Mouse (Mus musculus): ENCODE measurements around the gene Elob. TPM values are rescaled to one million over a fixed set of nuclear protein-coding genes. Genes with fewer than 3 reads are reported as not detected.
A peak's percentile ranks its signal among the peaks of the same experiment; 100 is the strongest.

Elob gene
- polyA plus RNA-seq, 1 experiment from 2014 or later, result 1,105 TPM

DNA sequence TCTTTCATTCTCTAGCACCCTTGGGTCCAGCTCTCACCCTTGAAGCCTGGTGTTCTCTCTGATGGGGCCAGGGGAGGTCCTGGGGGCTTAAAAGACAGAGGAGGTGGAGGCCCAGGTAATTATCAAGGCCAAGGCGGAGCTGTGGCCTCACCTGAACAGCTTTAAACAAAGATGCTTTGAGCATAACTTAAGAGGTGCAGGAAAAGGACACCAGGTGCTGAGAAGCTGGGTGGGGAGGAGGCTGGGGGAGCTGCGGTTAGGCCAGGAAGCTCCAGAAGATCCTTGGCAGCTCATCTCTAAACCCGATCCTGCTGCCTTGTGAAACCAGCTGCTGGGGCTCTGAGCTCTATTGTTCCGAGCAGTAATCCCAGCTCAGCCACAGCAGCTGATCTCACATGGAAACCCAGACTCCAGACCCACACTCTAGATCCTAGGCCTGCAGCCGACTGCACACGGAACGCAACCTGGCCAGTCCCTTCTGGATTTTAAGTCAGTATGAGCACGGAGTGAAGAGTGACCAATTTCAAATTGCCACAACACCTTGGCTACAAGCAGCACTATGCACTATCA lies 7.2 kb upstream of the Elob start, which contains the start of gene Prss33:
Gene Prss33 (minus strand): TSS at position 51 of the 570 bp plus-strand sequence.
- Histone ChIP-seq H3K36me3 (ENCODE audit: control insufficient read depth, insufficient read depth, low read length) (no peaks in the 10 kb centered on the region), H3K4me1 (replicated peaks; ENCODE audit: control insufficient read depth, insufficient read depth, low read length) (no peaks in the 10 kb centered on the region), H3K4me2 (ENCODE audit: low read length) (no peak within 1 kb of the TSS), H3K4me3 (ENCODE audit: low read depth, low read length) (no peak within 1 kb of the TSS), H3K9ac (ENCODE audit: low read length) (no peak within 1 kb of the TSS), H3K9me3 (ENCODE audit: control insufficient read depth, low read length) (no peaks in the 10 kb centered on the region), H3K27me3 (replicated peaks; ENCODE audit: control insufficient read depth, insufficient read depth, low read length) (0 out of 2 replicates have a peak, but pooled peaks cover 7% of the 10 kb centered on the region), H3K27ac (ENCODE audit: low read depth) (no peak within 1 kb of the TSS)
- no peak for DNase-seq (ENCODE audit: low spot score)
- WGBS, result 70% methylated on average over 8 of the region's 8 CpGs
- no peak for ATAC-seq (replicated peaks; ENCODE audit: low FRiP score, low TSS enrichment, low read depth)

DNA sequence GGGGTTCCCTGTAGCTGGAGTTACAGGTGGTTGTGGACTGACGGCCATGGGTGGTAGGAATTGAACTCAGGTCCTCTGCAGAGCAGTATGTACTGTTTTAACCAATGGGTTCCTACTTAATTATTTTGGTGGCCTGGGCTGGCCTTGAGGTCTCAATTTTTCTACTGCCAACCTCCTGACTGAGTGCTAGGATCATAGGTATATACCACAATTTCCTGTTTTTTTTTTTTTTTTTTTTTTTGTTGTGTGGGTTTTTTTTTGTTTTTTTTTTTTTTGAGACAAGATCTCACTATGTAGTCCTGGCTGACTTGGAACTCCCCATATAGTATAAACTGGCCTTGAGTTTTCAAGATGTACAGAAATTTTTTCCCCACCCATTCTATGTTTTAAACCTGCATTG lies 2.3 kb upstream of the Elob start:
- 0 out of 2 replicates have a peak, but pooled peaks cover 11% of the 10 kb centered on the region for H3K27me3 ChIP-seq (replicated peaks; ENCODE audit: control insufficient read depth, insufficient read depth, low read length)
- H3K9me3 ChIP-seq (ENCODE audit: control insufficient read depth, low read length), result 0 out of 2 replicates have a peak, but pooled peaks cover 2% of the 10 kb centered on the region
- DNase-seq (ENCODE audit: low spot score) (no peak), ATAC-seq (replicated peaks; ENCODE audit: low FRiP score, low TSS enrichment, low read depth) (no peak)
- WGBS, result 97% methylated on average over 1 of the region's 1 CpGs
- H3K4me1 ChIP-seq (replicated peaks; ENCODE audit: control insufficient read depth, insufficient read depth, low read length), result peaks cover 17% of the 10 kb centered on the region
- H3K9ac ChIP-seq (ENCODE audit: low read length), result no peak overlapping the region
- H3K36me3 ChIP-seq (ENCODE audit: control insufficient read depth, insufficient read depth, low read length), result peaks cover 12% of the 10 kb centered on the region
- H3K4me2 ChIP-seq (ENCODE audit: low read length), result no peak overlapping the region
- no peak overlapping the region for H3K4me3 ChIP-seq (ENCODE audit: low read depth, low read length)
- H3K27ac ChIP-seq (ENCODE audit: low read depth), result no peak overlapping the region

DNA sequence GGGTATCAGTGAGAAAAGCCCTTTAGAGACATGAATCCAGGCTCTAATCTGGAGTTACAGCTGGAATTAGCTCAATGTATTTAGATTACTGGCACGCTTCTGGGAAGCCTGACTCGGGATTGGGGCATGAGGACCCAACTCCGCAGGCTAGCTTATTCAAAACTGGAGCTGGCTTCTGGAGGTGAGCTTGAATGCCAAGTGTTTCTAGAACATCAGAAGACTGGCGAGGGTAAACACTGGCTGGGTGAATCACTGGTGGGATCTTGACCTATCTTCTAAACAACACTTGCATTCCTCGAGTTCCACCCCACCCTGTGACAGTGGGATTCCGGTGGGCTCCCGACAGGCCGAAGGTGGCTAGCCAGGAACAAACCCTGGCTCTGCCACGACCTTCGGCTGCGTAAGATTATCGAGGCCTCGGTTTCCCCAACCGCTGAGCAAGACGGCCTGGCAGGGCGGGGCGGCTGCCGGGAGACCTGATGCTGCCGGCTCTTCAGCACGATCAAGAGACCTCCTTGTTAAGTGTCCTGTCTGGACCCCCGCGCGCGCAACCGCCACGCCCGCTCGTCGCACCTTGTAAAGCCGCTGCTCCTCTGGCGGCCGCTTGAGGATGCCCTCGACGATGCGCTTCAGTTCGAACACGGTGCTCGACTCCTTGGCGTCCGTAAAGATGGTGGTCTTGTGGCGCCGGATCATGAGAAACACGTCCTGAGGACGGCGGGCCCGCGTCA lies 500 bp downstream of the Elob start:
- Histone ChIP-seq H3K9me3 (ENCODE audit: control insufficient read depth, low read length) (0 out of 2 replicates have a peak, but pooled peaks cover 2% of the 10 kb centered on the region), H3K36me3 (ENCODE audit: control insufficient read depth, insufficient read depth, low read length) (peaks cover 39% of the 10 kb centered on the region), H3K27ac (ENCODE audit: low read depth) (peak overlapping the region; percentile 87), H3K4me1 (replicated peaks; ENCODE audit: control insufficient read depth, insufficient read depth, low read length) (peaks cover 17% of the 10 kb centered on the region), H3K9ac (ENCODE audit: low read length) (peak overlapping the region; percentile 86), H3K4me2 (ENCODE audit: low read length) (peak overlapping the region; percentile 88), H3K27me3 (replicated peaks; ENCODE audit: control insufficient read depth, insufficient read depth, low read length) (0 out of 2 replicates have a peak, but pooled peaks cover 11% of the 10 kb centered on the region), H3K4me3 (ENCODE audit: low read depth, low read length) (peak overlapping the region; percentile 92)
- peak; percentile 70 for ATAC-seq (replicated peaks; ENCODE audit: low FRiP score, low TSS enrichment, low read depth)
- WGBS, result under 1% methylated on average over 46 of the region's 47 CpGs
- no peak for DNase-seq (ENCODE audit: low spot score)

DNA sequence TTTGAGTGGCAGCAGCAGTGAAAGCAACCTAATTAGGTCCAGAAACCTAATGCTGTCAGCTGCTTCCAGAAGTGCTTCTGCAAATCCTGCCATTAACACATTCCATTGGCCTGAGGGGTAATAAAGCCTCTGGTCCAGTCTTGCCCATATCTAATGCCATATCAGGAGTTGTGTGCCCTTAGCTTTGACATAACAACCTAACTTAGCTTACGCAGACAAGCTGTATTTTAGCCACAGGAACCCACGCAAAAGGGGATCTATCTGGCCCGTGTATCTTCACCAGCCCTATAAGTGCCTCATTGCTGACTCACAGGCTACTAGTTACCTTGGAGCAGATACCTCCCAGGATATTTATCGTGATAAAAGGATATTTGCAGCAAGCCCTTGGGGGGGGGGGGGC lies 3.3 kb downstream of the Elob start:
- Histone ChIP-seq H3K4me1 (replicated peaks; ENCODE audit: control insufficient read depth, insufficient read depth, low read length) (peaks cover 17% of the 10 kb centered on the region), H3K27ac (ENCODE audit: low read depth) (no peak overlapping the region), H3K4me2 (ENCODE audit: low read length) (no peak overlapping the region), H3K9ac (ENCODE audit: low read length) (no peak overlapping the region), H3K27me3 (replicated peaks; ENCODE audit: control insufficient read depth, insufficient read depth, low read length) (no peaks in the 10 kb centered on the region), H3K4me3 (ENCODE audit: low read depth, low read length) (no peak overlapping the region), H3K36me3 (ENCODE audit: control insufficient read depth, insufficient read depth, low read length) (peaks cover 68% of the 10 kb centered on the region), H3K9me3 (ENCODE audit: control insufficient read depth, low read length) (0 out of 2 replicates have a peak, but pooled peaks cover 2% of the 10 kb centered on the region)
- ATAC-seq (replicated peaks; ENCODE audit: low FRiP score, low TSS enrichment, low read depth) (no peak), DNase-seq (ENCODE audit: low spot score) (no peak)
- WGBS, result 83% methylated on average over 4 of the region's 4 CpGs

DNA sequence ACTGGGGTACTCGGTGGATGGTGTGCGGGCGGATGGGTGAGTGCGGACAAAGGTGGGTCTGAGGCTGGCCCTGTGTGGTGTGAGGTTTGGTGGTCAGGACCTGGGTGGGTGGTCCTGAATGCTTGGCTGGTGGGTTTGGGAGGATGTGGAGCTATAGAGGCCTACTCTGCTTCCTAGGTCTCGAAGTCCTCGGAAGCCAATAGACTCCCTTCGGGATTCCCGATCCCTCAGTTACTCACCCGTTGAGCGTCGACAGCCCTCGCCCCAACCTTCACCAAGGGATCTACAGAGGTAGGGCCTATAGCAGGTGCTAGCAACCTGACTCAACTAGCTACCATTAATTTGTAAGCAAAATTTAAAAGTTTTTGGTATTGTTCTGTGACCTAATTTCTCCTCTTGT lies 5.3 kb downstream of the Elob start:
- Histone ChIP-seq H3K27ac (ENCODE audit: low read depth) (no peak overlapping the region), H3K4me1 (replicated peaks; ENCODE audit: control insufficient read depth, insufficient read depth, low read length) (peaks cover 13% of the 10 kb centered on the region), H3K36me3 (ENCODE audit: control insufficient read depth, insufficient read depth, low read length) (peaks cover 88% of the 10 kb centered on the region), H3K27me3 (replicated peaks; ENCODE audit: control insufficient read depth, insufficient read depth, low read length) (no peaks in the 10 kb centered on the region), H3K9ac (ENCODE audit: low read length) (no peak overlapping the region), H3K4me3 (ENCODE audit: low read depth, low read length) (no peak overlapping the region), H3K4me2 (ENCODE audit: low read length) (no peak overlapping the region), H3K9me3 (ENCODE audit: control insufficient read depth, low read length) (peaks cover 12% of the 10 kb centered on the region)
- DNase-seq (ENCODE audit: low spot score) (no peak), ATAC-seq (replicated peaks; ENCODE audit: low FRiP score, low TSS enrichment, low read depth) (peak; percentile 32; the same call in 1 of the 2 replicates)
- 92% methylated on average over 12 of the region's 12 CpGs for WGBS

DNA sequence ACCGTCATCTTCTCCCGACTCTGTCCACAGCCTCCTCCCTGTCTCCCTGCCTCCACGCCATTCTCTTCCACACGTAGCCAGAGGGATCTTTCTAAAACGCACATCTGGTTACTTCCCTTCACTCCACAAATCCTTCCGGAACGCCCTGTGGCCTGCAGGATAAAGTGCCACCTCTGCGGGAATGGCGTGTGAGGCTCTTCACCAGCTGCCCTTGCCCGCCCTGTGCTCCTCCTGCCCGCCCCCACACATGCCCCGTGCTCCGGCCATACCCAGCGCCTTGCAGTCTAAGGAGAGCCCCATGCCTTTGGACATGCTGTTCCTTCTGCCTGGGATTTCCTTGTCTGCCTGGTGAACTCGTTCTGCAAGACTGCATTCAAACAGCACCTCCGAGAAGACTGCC lies 5.9 kb downstream of the Elob start:
- no peak for ATAC-seq (replicated peaks; ENCODE audit: low FRiP score, low TSS enrichment, low read depth)
- 82% methylated on average over 16 of the region's 16 CpGs for WGBS

DNA sequence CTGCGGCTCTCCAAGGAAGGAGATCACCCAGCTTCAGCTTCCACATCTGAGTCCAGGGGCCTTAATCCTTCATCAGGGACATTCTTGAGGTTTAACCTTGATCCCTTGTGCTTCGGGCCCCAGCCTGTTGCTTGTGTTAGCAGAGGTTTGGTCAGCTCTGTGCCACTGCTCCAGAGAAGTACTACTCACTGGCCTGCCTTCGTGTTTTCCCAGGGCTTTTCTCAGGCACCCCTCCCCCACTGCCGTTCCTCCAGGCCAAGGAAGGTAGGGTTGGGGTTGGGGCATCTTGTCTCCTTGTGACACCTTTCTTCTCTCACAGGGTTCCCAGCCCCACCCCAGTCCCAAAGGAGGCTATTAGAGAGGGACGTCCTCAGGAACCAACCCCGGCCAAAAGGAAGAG lies 6.8 kb downstream of the Elob start:
- Histone ChIP-seq H3K9ac (ENCODE audit: low read length) (no peak overlapping the region), H3K27ac (ENCODE audit: low read depth) (no peak overlapping the region), H3K27me3 (replicated peaks; ENCODE audit: control insufficient read depth, insufficient read depth, low read length) (no peaks in the 10 kb centered on the region), H3K4me1 (replicated peaks; ENCODE audit: control insufficient read depth, insufficient read depth, low read length) (peaks cover 2% of the 10 kb centered on the region; the same call in 1 of the 2 replicates), H3K4me3 (ENCODE audit: low read depth, low read length) (no peak overlapping the region), H3K36me3 (ENCODE audit: control insufficient read depth, insufficient read depth, low read length) (peaks cover 100% of the 10 kb centered on the region), H3K9me3 (ENCODE audit: control insufficient read depth, low read length) (peaks cover 21% of the 10 kb centered on the region), H3K4me2 (ENCODE audit: low read length) (no peak overlapping the region)
- no peak for DNase-seq (ENCODE audit: low spot score)
- ATAC-seq (replicated peaks; ENCODE audit: low FRiP score, low TSS enrichment, low read depth), result no peak
- WGBS, result 78% methylated on average over 6 of the region's 6 CpGs

More for the DNA sequence above, 5.9 kb downstream of the Elob start:
- Histone ChIP-seq H3K36me3 (ENCODE audit: control insufficient read depth, insufficient read depth, low read length) (peaks cover 93% of the 10 kb centered on the region), H3K9me3 (ENCODE audit: control insufficient read depth, low read length) (peaks cover 18% of the 10 kb centered on the region), H3K4me2 (ENCODE audit: low read length) (no peak overlapping the region), H3K4me1 (replicated peaks; ENCODE audit: control insufficient read depth, insufficient read depth, low read length) (peaks cover 11% of the 10 kb centered on the region), H3K4me3 (ENCODE audit: low read depth, low read length) (no peak overlapping the region), H3K9ac (ENCODE audit: low read length) (no peak overlapping the region), H3K27me3 (replicated peaks; ENCODE audit: control insufficient read depth, insufficient read depth, low read length) (no peaks in the 10 kb centered on the region), H3K27ac (ENCODE audit: low read depth) (no peak overlapping the region)
- no peak for DNase-seq (ENCODE audit: low spot score)

DNA sequence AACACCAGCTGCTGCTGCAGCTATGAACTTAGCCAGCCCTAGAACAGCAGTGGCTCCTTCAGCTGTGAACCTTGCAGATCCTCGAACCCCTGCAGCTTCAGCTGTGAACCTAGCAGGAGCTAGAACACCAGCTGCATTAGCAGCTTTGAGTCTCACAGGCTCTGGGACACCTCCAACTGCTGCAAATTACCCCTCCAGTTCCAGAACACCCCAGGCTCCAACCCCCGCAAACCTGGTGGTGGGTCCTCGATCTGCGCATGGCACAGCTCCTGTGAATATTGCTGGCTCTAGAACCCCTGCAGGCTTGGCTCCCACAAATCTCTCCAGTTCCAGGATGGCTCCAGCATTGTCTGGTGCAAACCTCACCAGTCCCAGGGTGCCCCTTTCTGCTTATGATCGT lies 8.2 kb downstream of the Elob start:
- Histone ChIP-seq H3K9ac (ENCODE audit: low read length) (no peak overlapping the region), H3K4me2 (ENCODE audit: low read length) (no peak overlapping the region), H3K4me3 (ENCODE audit: low read depth, low read length) (no peak overlapping the region), H3K9me3 (ENCODE audit: control insufficient read depth, low read length) (peaks cover 21% of the 10 kb centered on the region), H3K27me3 (replicated peaks; ENCODE audit: control insufficient read depth, insufficient read depth, low read length) (no peaks in the 10 kb centered on the region), H3K27ac (ENCODE audit: low read depth) (no peak overlapping the region), H3K4me1 (replicated peaks; ENCODE audit: control insufficient read depth, insufficient read depth, low read length) (no peaks in the 10 kb centered on the region), H3K36me3 (ENCODE audit: control insufficient read depth, insufficient read depth, low read length) (peaks cover 100% of the 10 kb centered on the region)
- no peak for ATAC-seq (replicated peaks; ENCODE audit: low FRiP score, low TSS enrichment, low read depth)
- 93% methylated on average over 5 of the region's 5 CpGs for WGBS
- no peak for DNase-seq (ENCODE audit: low spot score)

Measured in intestine, embryonic 14.5 days (tissue).